Mouse (Mus musculus): ENCODE data around the gene Dhrs3. TPM values are rescaled to one million over a fixed set of nuclear protein-coding genes. Genes with fewer than 3 reads are reported as not detected.

Dhrs3 gene
- polyA plus RNA-seq, 1 experiment from 2014 or later = 128 TPM

DNA sequence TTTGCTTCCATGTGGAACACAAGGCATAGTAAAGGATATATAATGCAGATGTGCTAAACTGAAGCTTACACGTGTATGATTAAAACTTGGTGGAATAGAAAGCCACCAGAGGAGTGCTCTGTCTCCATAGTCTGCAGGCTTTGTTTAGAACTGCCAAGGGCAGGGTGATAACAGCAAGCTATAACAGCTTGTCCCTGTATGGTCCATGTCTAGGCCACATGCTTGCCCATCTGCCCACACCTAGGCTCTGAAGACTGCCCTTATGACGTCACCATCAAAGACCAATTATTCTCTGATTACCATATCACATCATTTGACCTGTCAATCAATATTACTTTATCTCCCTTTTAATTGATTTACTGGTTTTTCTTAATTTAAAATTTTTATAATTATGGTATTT is 72.6 kb downstream of the Dhrs3 start:
- no peak for DNase-seq (ENCODE audit: low spot score)
- ATAC-seq (ENCODE audit: insufficient read depth, low FRiP score, low TSS enrichment) = no peak
- no peaks in the 10 kb centered on the region for H3K4me1 ChIP-seq (ENCODE audit: control insufficient read depth, insufficient read depth, low read length)
- no peak overlapping the region for H3K4me3 ChIP-seq (ENCODE audit: low read depth, low read length)
- 82% methylated on average over 2 of the region's 2 CpGs for WGBS
- H3K36me3 ChIP-seq (ENCODE audit: control insufficient read depth, insufficient read depth, low read length) = no peaks in the 10 kb centered on the region
- no peaks in the 10 kb centered on the region for H3K9me3 ChIP-seq (ENCODE audit: control insufficient read depth, low read length)
- H3K27me3 ChIP-seq (ENCODE audit: control insufficient read depth, insufficient read depth, low read length) = no peaks in the 10 kb centered on the region
- H3K27ac ChIP-seq (ENCODE audit: low read depth, low read length) = no peak overlapping the region
- no peak overlapping the region for H3K4me2 ChIP-seq (ENCODE audit: low read depth)
- H3K9ac ChIP-seq (ENCODE audit: low read length) = no peak overlapping the region

DNA sequence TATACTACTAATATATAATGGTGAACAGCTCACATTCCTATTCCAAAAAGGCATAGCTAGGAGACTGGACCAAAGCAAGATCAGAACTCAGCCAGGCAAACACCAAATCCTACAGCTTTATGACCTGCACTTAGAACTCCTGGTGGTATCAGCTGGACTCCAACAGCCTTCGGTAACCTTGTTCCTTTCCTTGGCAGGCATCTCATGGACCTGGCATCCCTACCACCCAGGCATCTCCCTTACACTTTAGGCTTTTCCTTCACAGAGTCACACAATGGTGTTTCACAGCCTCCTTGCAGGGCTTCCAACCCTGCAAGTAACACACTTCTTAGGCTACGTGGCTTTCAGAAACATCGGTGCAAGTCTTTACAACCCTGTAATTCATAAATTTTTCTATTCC is 75.7 kb downstream of the Dhrs3 start:
- Histone ChIP-seq H3K4me3 (ENCODE audit: low read depth, low read length) (no peak overlapping the region), H3K4me2 (ENCODE audit: low read depth) (no peak overlapping the region), H3K36me3 (ENCODE audit: control insufficient read depth, insufficient read depth, low read length) (no peaks in the 10 kb centered on the region), H3K9me3 (ENCODE audit: control insufficient read depth, low read length) (no peaks in the 10 kb centered on the region), H3K27ac (ENCODE audit: low read depth, low read length) (no peak overlapping the region), H3K4me1 (ENCODE audit: control insufficient read depth, insufficient read depth, low read length) (no peaks in the 10 kb centered on the region), H3K9ac (ENCODE audit: low read length) (no peak overlapping the region), H3K27me3 (ENCODE audit: control insufficient read depth, insufficient read depth, low read length) (no peaks in the 10 kb centered on the region)
- DNase-seq (ENCODE audit: low spot score) = no peak
- no peak for ATAC-seq (ENCODE audit: insufficient read depth, low FRiP score, low TSS enrichment)
- 89% methylated on average over 3 of the region's 3 CpGs for WGBS

DNA sequence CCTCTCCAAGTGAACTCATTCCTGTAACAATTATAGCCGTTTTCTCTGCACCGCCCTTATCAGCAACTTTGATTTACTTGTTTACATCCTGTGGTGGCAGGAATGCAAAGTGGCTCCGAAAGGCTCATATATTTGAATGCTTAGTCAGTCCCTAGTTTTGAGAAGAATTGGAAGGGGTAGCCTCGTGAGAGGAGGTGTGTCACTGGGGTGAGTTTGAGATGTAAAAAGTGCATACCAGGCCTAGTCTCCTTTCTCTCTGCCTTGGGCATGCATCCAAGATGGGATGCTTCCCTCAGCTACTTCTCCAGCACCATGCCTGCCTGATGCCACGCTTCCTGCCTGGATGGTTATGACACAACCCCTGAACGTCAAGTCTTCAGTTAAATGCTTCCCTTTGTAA is 76.4 kb downstream of the Dhrs3 start:
- ATAC-seq (ENCODE audit: insufficient read depth, low FRiP score, low TSS enrichment) (no peak), DNase-seq (ENCODE audit: low spot score) (no peak)
- no peaks in the 10 kb centered on the region for H3K9me3 ChIP-seq (ENCODE audit: control insufficient read depth, low read length)
- H3K4me2 ChIP-seq (ENCODE audit: low read depth) = no peak overlapping the region
- H3K9ac ChIP-seq (ENCODE audit: low read length) = no peak overlapping the region
- H3K4me3 ChIP-seq (ENCODE audit: low read depth, low read length) = no peak overlapping the region
- no peaks in the 10 kb centered on the region for H3K4me1 ChIP-seq (ENCODE audit: control insufficient read depth, insufficient read depth, low read length)
- H3K27me3 ChIP-seq (ENCODE audit: control insufficient read depth, insufficient read depth, low read length) = no peaks in the 10 kb centered on the region
- no peak overlapping the region for H3K27ac ChIP-seq (ENCODE audit: low read depth, low read length)
- WGBS = 72% methylated on average over 6 of the region's 6 CpGs
- H3K36me3 ChIP-seq (ENCODE audit: control insufficient read depth, insufficient read depth, low read length) = no peaks in the 10 kb centered on the region

DNA sequence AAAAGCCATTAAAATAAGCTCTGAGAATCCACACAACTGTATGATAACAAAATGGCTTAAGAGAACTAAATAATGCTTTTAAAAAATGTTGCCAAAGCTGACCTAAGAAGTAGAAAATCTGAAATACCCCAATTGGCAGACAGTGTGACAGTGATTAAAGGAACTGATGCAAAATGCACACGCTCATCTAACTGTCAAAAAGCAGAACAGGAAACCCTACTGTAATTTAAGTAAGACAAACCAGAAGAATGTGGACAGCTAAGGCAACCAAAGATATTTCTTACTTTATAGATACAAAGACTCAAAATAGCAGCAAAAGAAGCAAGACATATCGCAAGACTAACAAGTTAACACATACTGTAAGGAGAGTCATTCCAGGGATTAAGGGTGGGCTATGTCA is 78.4 kb downstream of the Dhrs3 start:
- H3K27me3 ChIP-seq (ENCODE audit: control insufficient read depth, insufficient read depth, low read length) = no peaks in the 10 kb centered on the region
- no peak overlapping the region for H3K9ac ChIP-seq (ENCODE audit: low read length)
- ATAC-seq (ENCODE audit: insufficient read depth, low FRiP score, low TSS enrichment) (no peak), DNase-seq (ENCODE audit: low spot score) (no peak)
- no peak overlapping the region for H3K4me3 ChIP-seq (ENCODE audit: low read depth, low read length)
- H3K27ac ChIP-seq (ENCODE audit: low read depth, low read length) = no peak overlapping the region
- H3K9me3 ChIP-seq (ENCODE audit: control insufficient read depth, low read length) = no peaks in the 10 kb centered on the region
- no peak overlapping the region for H3K4me2 ChIP-seq (ENCODE audit: low read depth)
- 100% methylated on average over 2 of the region's 2 CpGs for WGBS
- H3K4me1 ChIP-seq (ENCODE audit: control insufficient read depth, insufficient read depth, low read length) = no peaks in the 10 kb centered on the region; the same call in 1 of the 2 replicates
- H3K36me3 ChIP-seq (ENCODE audit: control insufficient read depth, insufficient read depth, low read length) = no peaks in the 10 kb centered on the region

DNA sequence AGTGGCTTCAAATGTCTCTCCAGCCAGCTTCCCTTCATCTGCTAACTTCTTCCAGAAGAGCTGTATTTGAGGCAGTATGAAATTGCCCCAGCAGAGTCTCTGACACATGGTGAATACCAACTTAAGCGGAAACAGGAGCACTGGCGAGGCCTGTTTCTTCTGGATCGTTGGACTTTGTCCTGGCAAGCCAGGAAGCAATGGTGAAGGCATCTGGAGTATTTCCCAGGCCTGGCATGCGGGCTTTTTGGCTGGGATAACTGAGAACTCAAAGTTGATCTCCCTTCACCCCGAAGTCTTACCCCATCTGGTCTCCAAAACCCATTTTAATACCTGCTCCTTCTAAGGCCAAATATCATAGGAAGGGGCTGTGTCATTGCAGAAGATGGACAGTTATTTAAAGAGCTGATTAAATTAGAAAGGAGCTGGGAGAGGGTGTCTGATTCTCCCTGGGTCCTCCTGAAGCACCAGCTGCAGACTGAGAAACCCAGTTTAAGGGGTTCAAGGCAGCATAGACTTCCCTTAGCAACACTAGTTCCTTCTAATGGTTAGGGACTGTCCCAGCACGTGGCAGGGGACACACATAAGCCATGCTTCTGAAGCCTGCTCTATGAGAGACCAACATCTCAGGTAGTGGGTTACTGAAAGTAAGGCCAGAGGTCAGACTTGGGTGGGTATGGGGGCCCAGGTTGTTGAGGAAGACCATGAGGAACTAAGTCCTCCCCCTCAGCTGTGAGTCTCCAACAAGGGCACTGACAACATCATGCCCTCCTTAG is 80.5 kb downstream of the Dhrs3 start:
- DNase-seq (ENCODE audit: low spot score) = no peak
- no peak for ATAC-seq (ENCODE audit: insufficient read depth, low FRiP score, low TSS enrichment)
- H3K4me3 ChIP-seq (ENCODE audit: low read depth, low read length) = no peak overlapping the region
- no peak overlapping the region for H3K27ac ChIP-seq (ENCODE audit: low read depth, low read length)
- H3K4me1 ChIP-seq (ENCODE audit: control insufficient read depth, insufficient read depth, low read length) = no peaks in the 10 kb centered on the region; the same call in 1 of the 2 replicates
- no peaks in the 10 kb centered on the region for H3K27me3 ChIP-seq (ENCODE audit: control insufficient read depth, insufficient read depth, low read length)
- H3K4me2 ChIP-seq (ENCODE audit: low read depth) = no peak overlapping the region
- H3K9ac ChIP-seq (ENCODE audit: low read length) = no peak overlapping the region
- no peaks in the 10 kb centered on the region for H3K36me3 ChIP-seq (ENCODE audit: control insufficient read depth, insufficient read depth, low read length)
- WGBS = 87% methylated on average over 6 of the region's 6 CpGs
- no peaks in the 10 kb centered on the region for H3K9me3 ChIP-seq (ENCODE audit: control insufficient read depth, low read length)

DNA sequence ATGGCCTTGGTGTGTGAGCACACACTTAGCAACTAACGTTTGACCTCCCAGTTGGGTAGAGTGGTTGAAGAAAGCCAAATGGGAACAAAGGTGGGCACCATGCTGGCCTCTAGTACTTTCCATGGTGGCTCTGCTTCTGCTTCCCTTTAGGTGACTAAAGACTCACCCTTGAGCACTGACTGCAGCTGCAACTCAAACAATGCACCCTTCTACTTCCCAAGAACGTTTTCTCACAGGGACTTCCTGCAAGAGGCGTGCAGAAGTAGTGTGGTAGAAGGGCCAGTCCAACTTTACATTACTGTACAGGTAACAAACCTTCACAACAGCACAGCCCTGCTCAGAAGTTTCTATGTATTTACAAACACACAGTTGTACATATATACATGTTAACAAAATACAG is 81.8 kb downstream of the Dhrs3 start:
- H3K9me3 ChIP-seq (ENCODE audit: control insufficient read depth, low read length) = no peaks in the 10 kb centered on the region
- no peak overlapping the region for H3K4me3 ChIP-seq (ENCODE audit: low read depth, low read length)
- H3K36me3 ChIP-seq (ENCODE audit: control insufficient read depth, insufficient read depth, low read length) = no peaks in the 10 kb centered on the region
- H3K4me1 ChIP-seq (ENCODE audit: control insufficient read depth, insufficient read depth, low read length) = no peaks in the 10 kb centered on the region; the same call in 1 of the 2 replicates
- no peak overlapping the region for H3K9ac ChIP-seq (ENCODE audit: low read length)
- DNase-seq (ENCODE audit: low spot score) (no peak), ATAC-seq (ENCODE audit: insufficient read depth, low FRiP score, low TSS enrichment) (no peak)
- no peaks in the 10 kb centered on the region for H3K27me3 ChIP-seq (ENCODE audit: control insufficient read depth, insufficient read depth, low read length)
- WGBS = 77% methylated on average over 3 of the region's 3 CpGs
- H3K4me2 ChIP-seq (ENCODE audit: low read depth) = no peak overlapping the region
- H3K27ac ChIP-seq (ENCODE audit: low read depth, low read length) = no peak overlapping the region

DNA sequence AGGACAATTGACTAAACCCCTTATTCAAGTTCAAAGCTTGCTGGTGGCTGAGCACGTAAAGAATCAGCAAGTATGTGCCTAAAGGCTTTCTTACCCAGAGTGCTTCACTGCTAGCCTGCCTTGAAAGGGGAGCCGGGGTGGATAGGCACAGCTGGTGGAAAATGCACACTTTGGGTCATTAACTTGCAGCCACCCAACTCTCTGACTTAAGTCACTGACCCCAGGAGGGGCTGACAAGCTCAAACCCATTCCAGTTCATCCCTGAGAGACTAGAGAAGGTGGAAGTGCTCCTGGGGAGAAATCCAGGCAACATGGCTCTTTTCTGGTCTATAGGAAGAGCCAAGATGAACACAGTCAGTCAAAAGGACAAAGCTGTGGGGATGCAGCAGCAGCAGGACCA is 82.9 kb downstream of the Dhrs3 start:
- no peak overlapping the region for H3K27ac ChIP-seq (ENCODE audit: low read depth, low read length)
- WGBS = 33% methylated on average over 2 of the region's 2 CpGs
- no peak overlapping the region for H3K4me3 ChIP-seq (ENCODE audit: low read depth, low read length)
- H3K36me3 ChIP-seq (ENCODE audit: control insufficient read depth, insufficient read depth, low read length) = no peaks in the 10 kb centered on the region
- ATAC-seq (ENCODE audit: insufficient read depth, low FRiP score, low TSS enrichment) (no peak), DNase-seq (ENCODE audit: low spot score) (no peak)
- no peak overlapping the region for H3K4me2 ChIP-seq (ENCODE audit: low read depth)
- H3K9ac ChIP-seq (ENCODE audit: low read length) = no peak overlapping the region
- H3K9me3 ChIP-seq (ENCODE audit: control insufficient read depth, low read length) = no peaks in the 10 kb centered on the region
- no peaks in the 10 kb centered on the region; the same call in 1 of the 2 replicates for H3K4me1 ChIP-seq (ENCODE audit: control insufficient read depth, insufficient read depth, low read length)
- no peaks in the 10 kb centered on the region for H3K27me3 ChIP-seq (ENCODE audit: control insufficient read depth, insufficient read depth, low read length)

DNA sequence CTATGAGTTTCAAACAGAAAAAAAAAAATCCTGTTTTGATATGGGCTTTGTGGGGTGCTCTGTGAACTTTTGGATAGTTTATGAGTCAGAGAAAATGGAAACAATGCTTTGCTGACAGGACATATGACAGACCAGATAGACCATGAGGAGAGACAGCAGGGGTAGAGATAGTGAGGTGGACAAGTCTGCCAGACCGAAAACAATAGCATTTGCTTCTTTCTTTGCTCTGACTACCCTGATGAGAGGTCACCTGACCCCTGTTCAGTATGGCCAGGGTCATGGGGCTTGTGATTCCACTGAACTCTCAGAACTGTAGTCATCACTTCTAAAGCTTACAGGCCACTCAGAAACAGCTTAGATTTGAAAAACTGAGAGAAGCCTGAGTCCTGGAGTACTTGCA is 84.4 kb downstream of the Dhrs3 start:
- no peaks in the 10 kb centered on the region for H3K9me3 ChIP-seq (ENCODE audit: control insufficient read depth, low read length)
- H3K4me3 ChIP-seq (ENCODE audit: low read depth, low read length) = no peak overlapping the region
- ATAC-seq (ENCODE audit: insufficient read depth, low FRiP score, low TSS enrichment) (no peak), DNase-seq (ENCODE audit: low spot score) (no peak)
- no peaks in the 10 kb centered on the region for H3K27me3 ChIP-seq (ENCODE audit: control insufficient read depth, insufficient read depth, low read length)
- WGBS = 72% methylated on average over 1 of the region's 1 CpGs
- H3K36me3 ChIP-seq (ENCODE audit: control insufficient read depth, insufficient read depth, low read length) = no peaks in the 10 kb centered on the region
- no peak overlapping the region for H3K9ac ChIP-seq (ENCODE audit: low read length)
- no peak overlapping the region for H3K4me2 ChIP-seq (ENCODE audit: low read depth)
- H3K27ac ChIP-seq (ENCODE audit: low read depth, low read length) = no peak overlapping the region
- peaks cover 2% of the 10 kb centered on the region; the same call in 1 of the 2 replicates for H3K4me1 ChIP-seq (ENCODE audit: control insufficient read depth, insufficient read depth, low read length)
